In genomic region chr4:135051466-135051865, GRCm38 (mm10) we compare ENCODE assay signal across 20 mouse cellular contexts.
DNase-seq lines count a peak whose midpoint lies in the region; ATAC-seq lines count a peak whose summit lies in the region.
"Had no signal": no experiment of that assay in that cellular context is flagged by ENCODE, and none has a peak within 500 bp of the region (broad histone marks: within the 10 kb centered on the region; RNA-seq: fewer than 3 reads in every experiment).

No protein-coding gene starts in this region.

- 64% methylated on average over 11 of the region's 11 CpGs for whole genome bisulfite sequencing in kidney, embryonic 14.5 days

- H3K27me3 ChIP-seq in kidney, embryonic 14.5 days (ENCODE audit: control insufficient read depth, insufficient read depth, low read length): no peaks in the 10 kb centered on the region
- H3K27me3 ChIP-seq: embryonic facial prominence, embryonic 13.5 days; forebrain, embryonic 12.5 days had no signal

- DNase-seq in kidney, postnatal 4 days: peak; percentile 35 to 59
- peak; percentile 66 for DNase-seq in ES-CJ7 (ENCODE audit: low read depth, low spot score)
- DNase-seq in ZHBTc4 (ENCODE audit: low read depth, low spot score): peak; percentile 68
- DNase-seq in heart, postnatal 4 days: no peak
- DNase-seq in gastrocnemius, postnatal 4 days (ENCODE audit: low spot score in 2 of 2): no peak
- DNase-seq: adrenal gland, postnatal 10 days; cerebellum, adult 11 months; cerebellum, adult 9-10 months; cerebellum, postnatal 25 days; gastrocnemius, postnatal 10 days; heart, adult 2 months; heart, postnatal 14 days had no signal

- no peak for ATAC-seq in kidney, embryonic 14.5 days (ENCODE audit: low FRiP score, low TSS enrichment)
- ATAC-seq: forebrain, embryonic 16.5 days had no signal

- H3K9me3 ChIP-seq in kidney, embryonic 14.5 days (ENCODE audit: control insufficient read depth, low read length): no peaks in the 10 kb centered on the region
- H3K9me3 ChIP-seq: embryonic facial prominence, embryonic 13.5 days; forebrain, embryonic 12.5 days; heart, embryonic 15.5 days had no signal

- H3K4me1 ChIP-seq in kidney, embryonic 14.5 days (ENCODE audit: control insufficient read depth, insufficient read depth, low read length): no peaks in the 10 kb centered on the region
- H3K4me1 ChIP-seq: forebrain, embryonic 12.5 days; heart, embryonic 15.5 days had no signal

- H3K9ac ChIP-seq in kidney, embryonic 14.5 days (ENCODE audit: low read depth, low read length): no peak overlapping the region
- H3K9ac ChIP-seq: embryonic facial prominence, embryonic 13.5 days; forebrain, embryonic 12.5 days; heart, embryonic 15.5 days; hindbrain, embryonic 14.5 days had no signal

- no peak overlapping the region for H3K4me2 ChIP-seq in kidney, embryonic 14.5 days (replicated peaks; ENCODE audit: low read depth, low read length)
- H3K4me2 ChIP-seq: embryonic facial prominence, embryonic 13.5 days; forebrain, embryonic 12.5 days; heart, embryonic 11.5 days; heart, embryonic 15.5 days; hindbrain, embryonic 14.5 days had no signal

- no peak overlapping the region for H3K27ac ChIP-seq in kidney, embryonic 14.5 days (ENCODE audit: low read depth, low read length)
- H3K27ac ChIP-seq: embryonic facial prominence, embryonic 13.5 days; forebrain, embryonic 12.5 days; heart, adult 2 months; heart, embryonic 15.5 days; hindbrain, embryonic 10.5 days; hindbrain, embryonic 14.5 days had no signal

- H3K36me3 ChIP-seq in kidney, embryonic 14.5 days (ENCODE audit: control insufficient read depth, insufficient read depth, low read length): no peaks in the 10 kb centered on the region
- H3K36me3 ChIP-seq: embryonic facial prominence, embryonic 13.5 days; forebrain, embryonic 12.5 days; heart, embryonic 15.5 days; hindbrain, embryonic 10.5 days had no signal

- no peak overlapping the region for H3K4me3 ChIP-seq in kidney, embryonic 14.5 days (ENCODE audit: low read length)
- H3K4me3 ChIP-seq: embryonic facial prominence, embryonic 13.5 days; forebrain, embryonic 12.5 days; heart, adult 2 months; heart, embryonic 15.5 days; hindbrain, embryonic 10.5 days had no signal

Comparison
In these comparisons a context has a peak if more than half of its experiments do, and no peak if none do; other contexts are left out.
1. DNase-seq: peak in kidney, postnatal 4 days (2 of 2), ES-CJ7 (single experiment) and ZHBTc4 (single experiment); none in heart, postnatal 4 days (single experiment) and gastrocnemius, postnatal 4 days (0 of 2).